Mouse (Mus musculus): Measurements from ENCODE around the gene Tirap.
"Not testable (repeated sequence)": the region's sequence is repeated elsewhere in the genome, so short reads cannot be mapped to it uniquely, and the experiment has no call there.

GRCm38 (mm10) chr9:35147261-35147660 is 52.8 kb downstream of the Tirap start:
- TF ChIP-seq EP300, CTCF (IDR thresholded peaks at IDR 0.05; ENCODE audit: low read depth): not testable (repeated sequence)

All from heart, postnatal 0 days (tissue).